Mouse (Mus musculus) megakaryocyte, embryonic 14.5 days (primary cell): Measurements from ENCODE around the gene Hoxd10. TPM values are rescaled to one million over a fixed set of nuclear protein-coding genes. Genes with fewer than 3 reads are reported as not detected.

Source experiments
- H3K27me3 ChIP-seq: replicated peaks from 2 replicates; pipeline ENCODE3; 2012; ENCODE audit warnings: inconsistent platforms
- H3K36me3 ChIP-seq: replicated peaks from 2 replicates; pipeline ENCODE3; 2012; ENCODE audit warnings: low read length, inconsistent platforms, mixed read lengths
- H3K4me1 ChIP-seq: 2 replicates; pipeline ENCODE4 v1.6.1; 2012; ENCODE audit warnings: inconsistent platforms
- H3K4me3 ChIP-seq: replicated peaks from 2 replicates; pipeline ENCODE3; 2012; ENCODE audit warnings: moderate library complexity, mild to moderate bottlenecking, inconsistent platforms
- H3K9me3 ChIP-seq: 2 replicates; pipeline ENCODE4 v1.6.1; 2012; ENCODE audit warnings: inconsistent platforms
- FLI1 ChIP-seq: IDR thresholded peaks from 2 replicates; pipeline ENCODE4 v1.6.1; 2012; ENCODE audit warnings: low read length, inconsistent platforms, mixed read lengths
- GATA1 ChIP-seq: IDR thresholded peaks from 3 replicates; pipeline ENCODE4 v1.6.1; 2012; ENCODE audit warnings: mixed read lengths, low read length, inconsistent platforms, borderline replicate concordance
- polyA plus RNA-seq: library from polyadenylated mRNA; stranded (reverse); fragments of >175 nt; gene quantifications from 2 replicates; pipeline ENCODE4 v1.2.3, GENCODE M21; 2012; ENCODE audit warnings: low replicate concordance; ENCODE audit not compliant: insufficient read depth

Hoxd10 gene
- polyA plus RNA-seq, 1 experiment, result not detected

- TF ChIP-seq GATA1 (no peak), FLI1 (no peak)
- no peak overlapping the region for H3K4me3 ChIP-seq
- peaks cover 35% of the 10 kb centered on the region for H3K4me1 ChIP-seq
- H3K9me3 ChIP-seq, result peaks cover 14% of the 10 kb centered on the region
- no peaks in the 10 kb centered on the region for H3K36me3 ChIP-seq
- peaks cover 97% of the 10 kb centered on the region for H3K27me3 ChIP-seq
Observed at GRCm38 (mm10) chr2:74686988-74687697, 4.6 kb upstream of the Hoxd10 start.

DNA sequence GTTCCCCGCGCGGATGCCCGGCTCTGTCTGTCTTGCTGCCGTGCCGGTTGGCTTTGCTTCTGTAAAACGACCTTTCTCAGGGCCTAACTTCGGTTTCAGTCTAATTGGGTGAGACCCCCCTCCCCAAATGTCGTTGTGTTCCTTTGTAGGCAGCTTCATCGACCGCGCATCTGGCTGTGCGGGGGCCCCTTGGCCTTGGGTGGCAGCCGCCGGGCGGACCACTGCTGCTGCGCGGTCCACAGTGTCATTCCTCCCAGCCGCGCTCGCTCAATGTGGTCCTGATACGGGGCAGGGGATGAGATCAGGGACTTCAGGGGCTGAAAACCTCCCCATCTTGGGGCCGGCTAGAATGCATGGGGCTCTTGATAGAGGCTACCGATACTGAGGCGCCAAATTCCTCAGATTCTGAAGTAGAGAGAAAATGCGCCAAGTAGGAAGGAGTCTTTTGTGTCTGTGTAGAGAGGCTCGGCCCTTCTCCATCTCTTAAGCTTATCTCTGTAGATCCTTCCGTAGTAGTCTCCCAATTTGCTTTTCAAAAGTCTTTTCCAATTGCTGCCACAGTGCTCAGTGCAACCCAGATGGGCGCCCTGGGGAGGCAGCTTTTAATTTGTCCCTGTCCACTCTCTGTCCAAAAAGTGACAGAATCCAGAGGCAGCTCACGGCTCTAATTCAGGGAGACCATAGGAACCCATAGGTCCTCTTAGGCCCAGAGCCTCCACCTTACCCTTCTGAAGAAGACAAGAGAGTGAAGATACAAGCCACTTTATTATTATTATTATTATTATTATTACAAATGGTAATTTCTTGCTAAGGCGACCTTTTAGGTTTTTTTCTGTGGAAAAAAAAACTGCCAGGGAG lies 3.8 kb upstream of the Hoxd10 start:
- H3K27me3 ChIP-seq, result peaks cover 97% of the 10 kb centered on the region
- peaks cover 11% of the 10 kb centered on the region for H3K9me3 ChIP-seq
- no peak overlapping the region for H3K4me3 ChIP-seq
- H3K36me3 ChIP-seq, result no peaks in the 10 kb centered on the region
- TF ChIP-seq FLI1, result no peak
- no peak for TF ChIP-seq GATA1
- H3K4me1 ChIP-seq, result peaks cover 34% of the 10 kb centered on the region

- no peak for TF ChIP-seq FLI1
- Histone ChIP-seq H3K4me1 (peaks cover 29% of the 10 kb centered on the region), H3K9me3 (peaks cover 11% of the 10 kb centered on the region), H3K27me3 (peaks cover 97% of the 10 kb centered on the region), H3K36me3 (no peaks in the 10 kb centered on the region), H3K4me3 (no peak overlapping the region)
Observed at GRCm38 (mm10) chr2:74688795-74689573, 2.7 kb upstream of the Hoxd10 start.

- H3K27me3 ChIP-seq, result peaks cover 96% of the 10 kb centered on the region
- TF ChIP-seq FLI1 (no peak), GATA1 (no peak)
- peaks cover 32% of the 10 kb centered on the region for H3K4me1 ChIP-seq
- H3K9me3 ChIP-seq, result peaks cover 11% of the 10 kb centered on the region
- no peak overlapping the region for H3K4me3 ChIP-seq
- no peaks in the 10 kb centered on the region for H3K36me3 ChIP-seq
Observed at GRCm38 (mm10) chr2:74689574-74690337, 2.0 kb upstream of the Hoxd10 start.

DNA sequence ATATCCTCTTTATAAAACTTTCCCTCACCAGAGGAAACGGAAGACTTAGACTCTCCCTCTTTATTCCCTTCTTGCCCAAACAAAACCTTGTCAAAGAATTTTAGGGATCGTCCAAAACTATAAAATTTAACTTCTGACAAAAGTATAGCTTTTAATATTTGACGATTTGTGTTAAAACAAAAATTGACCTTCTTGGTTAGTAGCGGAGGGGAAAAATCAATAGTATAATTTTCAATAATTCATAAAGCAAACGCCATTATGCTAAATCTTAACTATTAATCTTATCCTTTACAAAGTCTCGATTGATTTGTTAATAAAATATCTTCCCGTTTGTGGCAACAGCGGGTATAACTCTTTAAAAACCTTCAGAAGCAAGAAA lies 1.4 kb upstream of the Hoxd10 start:
- peaks cover 96% of the 10 kb centered on the region for H3K27me3 ChIP-seq
- peaks cover 32% of the 10 kb centered on the region for H3K4me1 ChIP-seq
- H3K4me3 ChIP-seq, result no peak overlapping the region
- TF ChIP-seq FLI1, result no peak
- TF ChIP-seq GATA1, result no peak
- H3K36me3 ChIP-seq, result no peaks in the 10 kb centered on the region
- peaks cover 11% of the 10 kb centered on the region for H3K9me3 ChIP-seq

GRCm38 (mm10) chr2:74691995-74692807 lies 477 bp downstream of the Hoxd10 start:
- Histone ChIP-seq H3K4me3 (no peak overlapping the region), H3K27me3 (peaks cover 98% of the 10 kb centered on the region), H3K4me1 (peaks cover 30% of the 10 kb centered on the region), H3K36me3 (no peaks in the 10 kb centered on the region), H3K9me3 (peaks cover 11% of the 10 kb centered on the region)
- TF ChIP-seq FLI1, result no peak
- TF ChIP-seq GATA1, result no peak

DNA sequence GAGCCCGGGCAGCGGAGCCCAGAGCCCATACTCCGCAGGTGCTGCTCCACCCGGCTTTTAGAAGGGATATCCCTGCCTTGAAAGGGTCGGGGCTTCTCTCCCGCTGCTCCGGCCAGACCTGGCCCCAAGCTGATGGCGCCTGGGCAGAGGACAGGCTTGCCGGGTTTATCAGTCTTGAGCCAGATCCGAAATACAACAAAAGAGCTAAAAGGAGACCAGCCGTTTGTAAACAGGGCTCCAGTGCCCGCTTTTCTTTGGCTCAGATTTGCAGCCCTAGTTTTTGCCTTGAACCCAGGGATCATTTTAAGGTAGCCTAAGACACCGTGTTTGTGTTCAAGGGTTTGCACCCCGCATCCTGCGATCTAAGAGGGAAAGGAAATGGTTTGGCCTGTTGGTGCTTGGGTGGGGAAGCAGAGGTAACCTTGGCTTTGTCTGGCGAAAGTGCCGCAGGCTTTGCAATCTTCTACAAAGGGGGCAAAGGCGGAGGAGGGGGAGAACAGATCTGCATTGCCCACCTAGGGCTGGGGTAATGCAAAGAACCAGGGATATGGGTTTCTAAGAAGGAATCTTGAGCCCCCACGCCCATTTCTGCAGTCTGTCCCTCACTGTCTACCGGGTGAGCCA lies 1.2 kb downstream of the Hoxd10 start:
- TF ChIP-seq FLI1 (no peak), GATA1 (no peak)
- Histone ChIP-seq H3K4me3 (no peak overlapping the region), H3K9me3 (peaks cover 11% of the 10 kb centered on the region), H3K4me1 (peaks cover 27% of the 10 kb centered on the region), H3K36me3 (no peaks in the 10 kb centered on the region), H3K27me3 (peaks cover 98% of the 10 kb centered on the region)

DNA sequence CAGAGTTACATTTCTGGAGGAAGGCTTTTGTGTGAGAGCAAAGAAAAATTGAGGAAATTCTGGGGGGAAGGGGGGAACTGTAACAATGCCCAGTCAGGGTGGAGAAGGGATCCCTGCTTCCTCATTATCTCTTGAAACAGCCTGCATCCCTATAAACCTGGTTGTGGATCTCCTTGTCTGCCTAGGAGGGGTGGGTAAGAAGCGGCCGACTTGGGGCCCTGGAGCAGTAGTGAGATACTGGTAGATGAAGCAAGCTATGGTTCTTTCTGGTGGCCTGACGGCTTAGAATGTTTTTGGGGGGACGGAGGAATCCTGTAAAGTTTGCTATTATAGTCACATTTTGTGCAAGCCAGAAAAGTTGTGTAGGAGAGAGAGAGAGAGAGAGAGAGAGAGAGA lies 1.7 kb downstream of the Hoxd10 start:
- H3K36me3 ChIP-seq, result no peaks in the 10 kb centered on the region
- H3K4me1 ChIP-seq, result peaks cover 32% of the 10 kb centered on the region
- peaks cover 99% of the 10 kb centered on the region for H3K27me3 ChIP-seq

More for the DNA sequence above, 1.7 kb downstream of the Hoxd10 start:
- Histone ChIP-seq H3K4me3 (no peak overlapping the region), H3K9me3 (peaks cover 11% of the 10 kb centered on the region)
- no peak for TF ChIP-seq FLI1
- TF ChIP-seq GATA1, result no peak
